Mouse (Mus musculus) left cerebral cortex, adult 11 months (tissue): ENCODE measurements around the gene Mcrs1.
"Not testable (repeated sequence)": the region's sequence is repeated elsewhere in the genome, so short reads cannot be mapped to it uniquely, and the experiment has no call there.

Source experiments
- DNase-seq: peaks from one replicate; pipeline ENCODE4 v3.0.0; 2022; ENCODE audit warnings: low spot score

Mcrs1 gene

GRCm38 (mm10) chr15:99251626-99252380 is at the start of gene Mcrs1:
Gene Mcrs1, minus strand, starts transcription at chr15:99251961.
- peak; percentile 98 for DNase-seq

DNA sequence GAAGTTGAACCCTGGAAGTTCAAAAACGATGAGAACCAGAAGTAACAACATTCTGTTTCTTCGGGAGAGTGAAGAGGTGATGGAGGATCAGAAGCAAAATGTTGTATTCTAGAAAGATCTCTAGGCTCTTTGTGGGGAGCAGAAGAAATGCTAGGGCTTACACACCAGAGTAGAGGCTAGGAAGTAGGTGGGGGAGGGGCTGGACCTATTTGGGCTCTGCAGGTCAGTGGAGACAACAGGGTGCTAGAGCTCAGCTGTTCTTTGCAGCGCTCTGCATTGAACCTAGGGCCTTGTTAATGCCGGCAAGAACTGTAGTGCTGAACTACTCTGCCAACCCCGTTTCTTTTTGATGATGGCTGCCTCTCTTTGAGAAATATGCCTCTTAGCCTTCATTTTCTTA is 44.5 kb upstream of the Mcrs1 start:
- no peak for DNase-seq

DNA sequence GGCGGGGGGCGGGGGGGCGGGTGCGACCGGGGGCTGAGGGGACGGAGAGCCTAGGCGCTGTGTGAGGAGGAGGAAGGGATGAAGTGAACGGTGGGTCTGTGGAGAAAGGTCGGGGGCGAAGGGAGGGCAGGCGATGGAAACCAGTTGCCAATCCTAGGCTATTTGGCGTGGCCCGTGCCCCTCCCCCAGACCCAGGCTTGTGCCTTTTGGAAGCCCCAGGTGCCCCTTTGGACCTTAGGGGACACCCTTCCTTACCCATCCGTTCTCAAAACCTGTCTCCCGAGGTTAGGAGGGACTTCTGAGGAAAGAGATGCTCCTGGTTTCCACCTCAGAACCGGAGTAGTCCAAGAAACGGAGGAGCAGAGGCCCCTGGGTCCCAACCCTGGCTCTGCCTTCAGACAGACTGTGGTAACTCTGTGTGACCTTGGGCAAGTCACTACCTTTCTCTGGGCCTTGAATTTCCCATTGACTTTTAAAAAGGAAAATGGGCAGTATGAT is 43.8 kb upstream of the Mcrs1 start, which contains the start of gene Fam186b:
Gene Fam186b (minus strand): TSS at position 405 of the 498 bp plus-strand sequence.
- no peak for DNase-seq

DNA sequence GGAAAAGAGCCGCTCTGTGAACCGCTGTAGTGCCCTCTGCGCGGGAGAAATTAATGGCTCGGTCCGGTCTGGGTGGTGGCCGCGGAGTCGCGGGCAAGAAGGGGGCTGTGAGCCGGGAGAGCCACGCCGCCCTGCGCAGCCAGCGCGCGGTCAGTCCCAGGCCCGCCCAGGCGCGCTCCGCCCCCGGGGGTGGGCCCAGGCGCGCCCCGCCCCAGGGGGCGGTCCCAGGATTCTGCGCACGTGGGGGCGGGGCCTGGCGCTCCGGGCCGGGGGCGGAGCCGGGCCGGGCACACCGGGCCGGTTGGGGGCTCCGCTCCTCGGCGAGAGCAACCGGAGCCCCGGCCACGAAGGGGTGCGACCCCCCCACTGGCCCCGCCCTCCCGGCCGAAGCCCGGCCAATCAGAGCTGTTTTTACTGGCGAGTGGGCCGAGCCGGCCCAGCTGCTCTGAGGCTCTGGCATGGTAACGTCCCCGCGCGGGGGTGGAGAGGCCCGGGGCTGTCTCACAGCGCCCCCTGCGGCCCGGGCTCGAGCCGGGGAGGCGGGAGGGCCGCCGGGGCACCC is 43.1 kb upstream of the Mcrs1 start, which contains the start of gene Prpf40b:
Gene Prpf40b (plus strand): TSS at position 275 of the 562 bp plus-strand sequence.
- peak; percentile 93 for DNase-seq

DNA sequence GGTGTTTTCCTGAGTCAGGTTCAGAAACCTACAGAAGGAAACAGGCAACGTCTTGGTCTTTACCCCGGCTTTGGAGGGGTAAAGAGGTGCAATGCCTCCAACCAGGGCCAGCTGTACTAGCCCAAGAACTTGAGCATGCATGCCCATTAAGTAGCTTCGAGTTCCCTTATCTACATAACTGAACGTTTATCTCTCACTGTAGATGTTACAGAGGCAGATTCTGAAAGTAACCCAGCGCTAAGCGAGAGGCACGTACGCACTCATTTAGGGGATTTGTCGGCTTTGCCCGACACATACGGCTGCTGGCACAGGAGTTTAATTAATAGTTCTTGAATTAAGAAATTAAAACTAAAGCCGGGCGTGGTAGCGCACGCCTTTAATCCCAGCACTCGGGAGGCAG is 42.5 kb upstream of the Mcrs1 start:
- DNase-seq = no peak

DNA sequence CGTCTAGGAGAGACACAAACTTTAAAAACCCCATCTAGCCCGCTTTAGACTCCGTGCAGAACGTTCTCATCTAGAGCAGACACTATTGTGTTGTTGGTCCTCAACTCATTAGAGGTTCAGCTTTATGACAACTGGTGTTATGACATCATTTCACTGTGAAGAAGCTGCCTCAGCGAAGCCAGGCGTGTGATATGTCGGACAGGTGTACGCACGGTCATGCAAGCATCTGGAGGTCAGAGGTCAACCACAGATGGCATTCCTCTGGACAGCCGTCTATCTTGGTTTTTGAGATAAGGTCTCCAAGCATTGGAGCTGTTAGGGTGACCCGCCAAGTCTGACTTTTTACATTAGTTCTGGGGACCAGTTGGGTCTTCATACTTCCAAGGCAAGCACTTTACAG is 38.8 kb upstream of the Mcrs1 start:
- DNase-seq = no peak

DNA sequence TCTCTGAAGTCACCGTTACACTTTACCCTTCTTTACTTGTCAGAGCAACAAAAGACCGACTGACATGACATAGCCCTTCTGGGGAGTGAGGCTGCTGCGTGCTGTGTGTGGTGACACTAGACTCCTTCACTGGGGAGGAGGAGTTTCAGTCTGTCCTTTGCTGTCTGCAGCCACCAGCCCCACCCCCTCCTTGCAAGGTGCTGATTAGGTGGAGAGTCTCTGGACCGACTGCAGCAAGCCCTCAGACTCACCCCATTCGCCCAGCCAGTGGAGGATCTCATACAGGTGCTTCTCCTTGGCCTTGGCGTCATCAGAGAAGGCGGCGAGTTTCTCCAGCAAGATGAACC is 33.4 kb upstream of the Mcrs1 start:
- DNase-seq = no peak

GRCm38 (mm10) chr15:99284527-99285188 is 32.9 kb upstream of the Mcrs1 start:
- DNase-seq = no peak

- no peak for DNase-seq
These were observed 31.7 kb upstream of the Mcrs1 start for GRCm38 (mm10) chr15:99283456-99283855.

DNA sequence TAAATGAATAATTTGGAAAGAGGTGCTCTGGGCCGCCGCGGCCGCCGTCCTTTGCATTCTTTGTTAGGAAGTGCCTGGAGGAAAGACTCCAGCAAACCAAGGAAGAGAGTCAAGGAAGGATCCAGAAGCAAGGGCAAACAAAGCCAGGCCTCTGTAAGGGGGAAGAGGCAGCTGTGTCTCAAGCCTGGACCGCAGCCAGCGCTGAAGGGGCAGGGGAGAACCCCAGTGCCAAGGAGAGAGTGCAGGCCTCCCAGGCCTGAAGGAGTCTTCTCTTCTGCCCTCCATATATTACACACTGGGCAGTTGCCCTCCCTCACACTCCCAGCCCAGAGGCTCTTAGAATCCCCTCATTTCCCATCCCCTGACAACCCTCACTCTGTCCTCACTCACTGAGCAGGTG is 26.5 kb upstream of the Mcrs1 start:
- no peak for DNase-seq

DNA sequence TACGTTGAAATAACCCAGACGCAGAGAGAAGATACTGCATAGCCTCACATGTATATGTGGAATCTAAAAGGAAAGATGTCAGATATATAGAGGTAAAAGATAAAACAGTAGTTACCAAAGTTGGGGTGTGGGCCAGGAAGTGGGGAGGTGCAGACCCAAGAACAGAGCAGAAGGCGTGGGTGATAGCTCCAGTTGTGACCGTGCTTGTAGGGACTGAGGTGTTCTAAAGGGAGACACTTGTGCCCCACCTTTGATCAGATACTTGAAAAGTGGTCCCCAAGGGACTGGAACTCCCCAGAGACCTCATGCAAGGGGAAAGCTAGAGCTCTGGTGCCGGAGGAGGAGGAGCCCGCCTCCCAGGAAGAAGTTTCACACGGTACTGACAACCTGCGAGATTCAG is 24.3 kb upstream of the Mcrs1 start:
- DNase-seq = no peak

DNA sequence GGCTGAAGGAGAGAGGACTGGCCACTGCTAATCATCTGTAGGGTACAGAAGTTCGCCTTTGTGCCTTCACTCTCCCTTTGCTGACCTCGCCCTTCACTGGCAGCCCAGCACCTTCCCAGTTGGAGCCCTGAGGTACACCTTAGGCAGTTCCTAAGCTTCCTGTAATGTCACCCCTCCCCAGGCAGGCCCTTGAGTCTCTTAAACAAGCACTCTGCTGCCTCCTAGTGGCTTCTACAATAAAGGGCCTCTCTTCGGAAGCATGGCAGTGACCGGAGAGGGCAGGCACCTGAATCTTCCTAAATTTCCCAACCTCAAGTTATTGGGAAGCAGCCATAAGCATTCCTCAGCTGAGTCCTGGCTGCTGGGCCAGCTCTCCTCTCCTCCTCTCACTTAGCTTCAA is 13.9 kb upstream of the Mcrs1 start:
- peak; percentile 68 for DNase-seq

DNA sequence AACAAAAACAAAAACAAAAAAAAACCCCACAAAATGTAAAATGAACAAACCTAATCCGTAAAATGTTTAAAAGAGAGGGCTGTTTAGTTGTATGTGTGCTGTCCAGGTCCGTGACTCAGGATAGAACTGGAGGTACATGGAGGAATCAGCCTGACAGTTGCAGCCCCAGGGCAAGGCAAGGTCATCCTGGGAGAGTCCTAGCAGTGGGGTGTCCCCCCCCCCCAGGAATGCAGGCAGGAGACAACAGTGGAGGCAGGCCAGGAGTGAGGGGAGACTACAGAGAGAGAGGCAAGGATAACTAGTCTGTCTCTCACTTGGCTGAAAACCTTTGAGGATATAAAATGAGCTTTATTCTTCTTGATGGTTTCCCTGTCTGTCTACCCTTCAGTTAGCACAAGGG is 12.6 kb upstream of the Mcrs1 start:
- DNase-seq = no peak

- DNase-seq = no peak
These were observed 10.9 kb upstream of the Mcrs1 start for GRCm38 (mm10) chr15:99262702-99263101.

- DNase-seq = no peak
These were observed 8.0 kb upstream of the Mcrs1 start for GRCm38 (mm10) chr15:99259730-99260252.

DNA sequence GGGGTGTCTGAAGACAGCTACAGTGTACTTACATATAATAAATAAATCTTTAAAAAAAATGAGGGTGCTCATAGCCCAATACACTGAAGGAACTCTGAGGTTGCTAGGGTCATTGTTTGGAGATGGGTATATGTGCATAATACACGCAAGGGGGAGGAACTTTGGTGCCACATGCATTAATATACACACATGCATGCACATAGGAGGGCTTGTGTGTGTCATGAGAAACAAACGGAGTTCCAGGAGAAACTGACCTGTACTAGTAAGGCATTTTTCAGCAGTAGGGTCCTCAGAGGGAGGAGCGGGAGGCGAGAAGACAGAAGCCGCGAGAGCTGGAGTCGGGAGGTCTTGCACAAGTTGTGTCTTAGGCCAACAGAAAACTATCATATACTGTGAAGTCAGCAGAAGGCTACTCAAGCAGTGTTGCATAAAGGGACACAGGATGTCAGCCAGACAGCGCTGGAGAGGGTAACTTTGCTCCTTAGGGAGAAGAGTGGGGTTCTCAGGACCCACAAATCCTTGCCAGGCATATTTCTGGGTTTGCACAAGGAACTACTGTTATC is 7.5 kb upstream of the Mcrs1 start:
- no peak for DNase-seq

DNA sequence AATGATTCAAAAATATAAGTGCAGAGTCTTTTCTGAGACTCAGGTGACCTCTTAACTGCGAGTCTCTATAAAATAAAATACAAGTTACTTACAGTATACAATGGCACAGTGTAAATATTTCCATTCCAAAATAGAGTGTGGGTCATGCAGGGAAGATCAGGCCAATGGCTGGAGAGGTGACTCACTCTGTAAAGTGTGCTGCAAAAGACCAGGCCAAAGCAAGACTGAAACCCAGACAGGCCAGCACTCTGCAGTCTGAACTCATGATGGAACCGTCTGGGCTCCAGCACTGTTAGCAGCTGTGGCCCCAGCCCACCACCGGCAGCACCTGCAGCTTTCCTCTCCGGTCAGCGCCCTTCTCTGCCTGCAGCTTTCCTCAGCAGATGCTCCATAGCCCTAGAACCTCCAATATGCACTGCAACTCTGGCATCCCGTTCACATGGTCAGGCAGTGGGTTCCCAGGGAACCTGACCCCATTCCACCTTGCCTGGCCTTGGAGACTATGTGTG is 3.5 kb upstream of the Mcrs1 start:
- no peak for DNase-seq

DNA sequence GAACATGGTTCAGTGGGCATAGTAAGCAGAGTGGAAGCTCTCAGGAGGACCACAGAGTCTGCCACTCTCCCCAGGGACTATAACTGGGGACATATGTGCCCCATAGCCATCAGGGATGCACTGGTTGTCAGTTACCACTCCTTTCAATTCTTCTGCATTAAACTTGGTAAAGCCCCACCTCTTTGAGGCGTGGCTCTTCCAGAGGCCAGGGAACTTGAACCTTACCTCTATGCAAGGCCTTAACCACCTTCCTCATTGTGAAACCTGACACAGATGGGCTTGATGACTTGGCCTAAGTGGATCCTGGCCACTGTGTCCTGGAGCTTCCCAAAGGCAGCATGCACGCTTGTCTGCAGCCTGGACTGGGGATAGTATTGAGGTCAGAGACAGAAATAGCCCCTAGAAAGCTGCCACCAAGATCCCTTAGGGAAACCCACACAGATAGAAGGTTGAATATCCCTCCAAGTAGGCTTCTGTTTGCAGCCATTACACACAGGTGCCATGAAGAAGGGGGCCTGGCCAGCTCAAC is 2.8 kb upstream of the Mcrs1 start:
- no peak for DNase-seq

DNA sequence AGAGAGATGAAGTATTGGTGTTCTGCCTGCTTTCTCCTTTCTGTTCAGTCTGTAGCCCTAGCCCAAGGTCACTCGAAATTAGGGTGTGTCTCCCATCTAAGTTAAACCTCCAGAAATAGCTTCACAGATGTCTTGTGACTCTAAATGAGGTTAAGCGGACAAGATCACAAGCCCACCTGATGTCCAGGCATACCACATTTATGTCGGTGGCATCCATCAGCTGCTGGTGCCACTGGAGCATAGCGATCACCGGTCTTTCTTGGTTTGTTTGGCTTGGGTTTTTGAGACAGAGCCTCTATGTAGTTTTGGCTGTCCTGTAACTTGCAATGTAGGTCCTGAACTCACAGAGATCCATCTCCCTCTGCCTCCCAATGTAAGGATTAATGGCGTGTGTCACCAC is 2.0 kb upstream of the Mcrs1 start:
- DNase-seq = no peak

GRCm38 (mm10) chr15:99253175-99253479 is 1.4 kb upstream of the Mcrs1 start:
- not testable (repeated sequence) for DNase-seq

GRCm38 (mm10) chr15:99252381-99253174 is 817 bp upstream of the Mcrs1 start:
- DNase-seq = peak; percentile 51
